Mouse (Mus musculus) brain, embryonic 14.5 days (tissue): Measurements from ENCODE around the gene Ss18l1.

Experiments used
- CTCF ChIP-seq: fragments of 200-500 bp; IDR thresholded peaks from 2 replicates; pipeline ENCODE4 v1.5.1; 2012; ENCODE audit warnings: inconsistent platforms, mild to moderate bottlenecking, moderate library complexity, borderline replicate concordance; ENCODE audit not compliant: insufficient read depth, insufficient read length; ENCODE audit errors: extremely low read depth
- POLR2A ChIP-seq: fragments of 200-500 bp; IDR thresholded peaks from 2 replicates; pipeline ENCODE4 v1.6.1; 2012; ENCODE audit warnings: mild to moderate bottlenecking, inconsistent platforms, borderline replicate concordance; ENCODE audit not compliant: poor library complexity, insufficient read depth, insufficient read length, severe bottlenecking; ENCODE audit errors: extremely low read depth

- TF ChIP-seq CTCF (no peak), POLR2A (no peak)
Observed at GRCm38 (mm10) chr2:180047580-180047979, 5.3 kb downstream of the Ss18l1 start.
